Mouse (Mus musculus): ENCODE data around the gene Ackr2.

Gene Ackr2

DNA sequence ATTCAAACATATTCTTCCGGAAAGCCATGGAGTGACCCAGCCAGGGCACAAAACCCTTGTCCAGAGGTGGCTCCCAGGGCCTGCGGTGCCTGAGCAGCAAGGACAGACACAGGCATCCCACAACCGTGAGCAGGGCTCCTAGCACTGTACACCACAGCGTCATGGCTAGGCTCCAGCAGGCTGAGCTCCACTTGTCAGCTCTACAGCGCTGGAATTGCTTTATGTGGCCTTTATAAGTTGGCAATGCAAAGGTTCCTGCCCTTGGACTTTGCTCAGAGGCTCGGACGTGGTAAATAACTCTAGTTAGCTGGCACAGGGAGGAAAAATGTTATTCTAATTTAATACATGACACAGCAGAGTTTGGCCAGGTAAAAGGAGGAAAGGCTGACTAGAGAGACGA, 17.9 kb downstream of the Ackr2 start, which contains the start of gene Cyp8b1:
Cyp8b1 (minus strand) TSS at position 204 of the 400 bp plus-strand sequence.
- DNase-seq (ENCODE audit: low read depth in 2 of 2, low spot score in 2 of 2): no peak

GRCm38 (mm10) chr9:121919027-121919501, 20.9 kb downstream of the Ackr2 start:
- no peak for DNase-seq (ENCODE audit: low read depth in 2 of 2, low spot score in 2 of 2)

DNA sequence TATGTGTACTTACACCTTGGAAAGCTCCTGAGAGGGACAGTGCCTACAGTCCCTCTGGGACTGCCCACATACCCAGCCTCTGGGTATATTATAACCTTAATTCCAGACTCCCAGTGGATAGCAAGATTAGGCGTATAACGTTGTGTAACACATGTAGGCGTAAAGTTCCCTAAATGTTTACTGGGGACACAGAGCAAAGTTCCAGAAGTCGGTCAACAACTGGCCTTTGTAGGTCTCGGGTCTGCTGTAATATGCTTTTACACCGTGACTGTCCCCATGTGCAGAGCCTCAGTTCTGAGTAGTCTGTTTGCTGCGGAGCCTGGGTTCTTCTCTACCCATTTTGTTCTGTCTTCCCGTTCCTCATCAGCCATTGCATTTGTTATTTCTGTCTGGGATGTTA, 25.3 kb downstream of the Ackr2 start:
- DNase-seq (ENCODE audit: low read depth in 2 of 2, low spot score in 2 of 2): no peak

DNA sequence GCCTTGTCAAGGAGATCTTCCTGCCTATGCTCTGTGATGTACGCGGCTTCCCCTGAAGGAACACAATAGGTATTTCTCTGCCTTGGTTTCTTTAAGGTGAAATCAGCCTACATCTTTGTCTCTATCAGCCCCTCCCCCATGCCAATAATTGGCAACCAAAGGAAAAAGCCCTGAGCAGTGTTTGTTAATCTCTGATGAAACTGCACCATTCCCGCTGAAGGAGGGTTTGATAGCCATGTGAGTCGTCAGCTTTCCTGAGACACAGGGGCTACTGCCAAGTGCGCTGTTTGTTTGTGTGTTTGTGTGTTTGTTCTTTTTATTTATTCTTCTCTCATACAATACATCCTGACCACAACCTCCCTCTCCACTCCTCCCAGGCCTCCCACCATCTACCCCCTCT, 25.8 kb downstream of the Ackr2 start:
- DNase-seq (ENCODE audit: low read depth in 2 of 2, low spot score in 2 of 2): no peak

DNA sequence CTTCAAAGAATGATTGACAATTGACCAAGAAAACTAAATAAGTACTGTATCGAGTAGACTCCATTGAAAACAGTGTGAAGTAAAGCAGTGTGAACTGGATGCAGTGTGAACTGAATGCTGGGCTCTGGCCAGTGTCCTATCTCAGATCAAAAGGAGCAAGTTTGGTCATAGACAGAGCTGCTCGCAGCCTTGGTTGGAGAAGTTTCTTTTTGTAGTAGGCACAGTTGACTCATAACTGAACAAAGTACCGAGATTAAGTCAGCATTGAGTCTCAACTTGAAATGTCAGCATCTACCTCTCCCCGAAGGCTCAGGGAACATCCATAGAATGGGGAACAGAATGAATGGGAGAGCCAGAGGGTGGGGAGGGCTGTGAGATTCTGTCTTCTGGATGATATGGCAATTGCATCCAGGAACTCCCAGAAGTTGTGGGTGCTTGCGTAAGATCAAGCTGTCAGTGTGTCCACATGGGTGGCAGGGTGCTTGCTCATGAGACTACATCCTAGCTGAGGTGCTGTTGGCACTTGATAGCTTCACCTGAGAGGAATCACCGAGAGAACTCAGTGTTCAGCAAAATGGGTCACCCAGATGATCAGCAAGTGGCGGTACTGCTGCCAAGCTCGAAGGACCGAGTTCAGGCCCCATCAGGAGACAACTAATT, 26.9 kb downstream of the Ackr2 start:
- DNase-seq (ENCODE audit: low read depth in 2 of 2, low spot score in 2 of 2): no peak

DNA sequence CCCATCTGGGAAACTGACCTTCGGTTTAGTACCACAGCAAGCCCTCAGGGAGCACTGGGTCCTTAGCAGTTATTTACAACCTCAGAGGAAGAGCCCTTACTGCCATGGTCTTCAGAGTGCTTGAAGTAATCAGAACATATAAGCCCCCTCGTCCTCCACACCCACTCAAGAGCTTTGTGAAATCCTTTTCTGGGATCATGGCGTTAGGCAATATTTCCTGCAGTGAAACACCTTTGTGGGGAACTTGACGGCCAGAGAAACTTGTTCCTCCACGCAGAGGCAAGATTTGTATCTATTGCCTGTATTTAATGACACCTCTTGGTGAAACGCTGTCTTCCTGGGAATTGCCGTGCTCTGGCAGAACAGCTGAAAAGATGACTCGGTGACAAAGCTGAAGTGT, 27.8 kb downstream of the Ackr2 start:
- no peak for DNase-seq (ENCODE audit: low read depth in 2 of 2, low spot score in 2 of 2)

DNA sequence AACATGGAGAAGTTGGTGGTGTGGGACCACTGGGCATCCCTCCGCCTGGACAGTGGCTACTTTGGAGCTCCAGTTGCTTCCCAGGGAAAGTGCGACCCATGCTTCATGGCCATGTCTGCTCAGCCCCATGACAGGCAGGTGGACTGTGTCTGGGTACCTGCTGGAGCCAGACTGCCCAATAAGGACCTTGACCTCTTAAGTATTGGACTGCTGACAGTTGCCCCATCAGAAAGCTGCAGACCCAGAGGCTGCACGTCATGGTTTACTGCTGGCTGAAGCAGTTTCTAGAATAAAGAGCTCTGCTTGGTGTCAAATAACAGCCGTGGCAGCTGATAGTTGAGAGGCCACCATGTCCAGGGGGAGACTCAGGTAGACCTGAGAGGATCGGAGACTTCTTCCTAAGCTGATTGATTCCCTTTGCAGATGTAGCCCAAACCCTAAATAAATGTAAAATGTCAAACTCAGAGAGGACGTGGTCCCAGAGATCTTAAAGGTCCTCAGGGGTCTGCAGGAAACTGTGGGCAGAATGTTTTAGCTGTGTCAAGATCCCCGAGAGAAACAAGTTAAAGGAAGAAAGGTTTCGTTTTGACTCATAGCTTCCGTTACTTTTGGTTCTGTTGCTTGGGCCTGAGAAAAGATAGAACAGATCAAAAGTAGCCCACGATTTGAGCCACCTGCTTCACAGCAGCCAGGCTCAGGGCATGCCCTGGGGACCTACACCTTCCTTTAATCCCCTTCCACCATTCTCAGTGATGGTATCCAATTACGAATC, 28.7 kb downstream of the Ackr2 start:
- no peak for DNase-seq (ENCODE audit: low read depth in 2 of 2, low spot score in 2 of 2)

- DNase-seq (ENCODE audit: low read depth in 2 of 2, low spot score in 2 of 2): no peak
Observed at GRCm38 (mm10) chr9:121927721-121928120, 29.6 kb downstream of the Ackr2 start.

- DNase-seq (ENCODE audit: low read depth in 2 of 2, low spot score in 2 of 2): peak; percentile 23 to 50
Observed at GRCm38 (mm10) chr9:121928498-121928897, 30.3 kb downstream of the Ackr2 start.

GRCm38 (mm10) chr9:121934856-121935255, 36.7 kb downstream of the Ackr2 start:
- no peak for DNase-seq (ENCODE audit: low read depth in 2 of 2, low spot score in 2 of 2)

- no peak for DNase-seq (ENCODE audit: low read depth in 2 of 2, low spot score in 2 of 2)
Observed at GRCm38 (mm10) chr9:121936952-121937351, 38.8 kb downstream of the Ackr2 start.

DNA sequence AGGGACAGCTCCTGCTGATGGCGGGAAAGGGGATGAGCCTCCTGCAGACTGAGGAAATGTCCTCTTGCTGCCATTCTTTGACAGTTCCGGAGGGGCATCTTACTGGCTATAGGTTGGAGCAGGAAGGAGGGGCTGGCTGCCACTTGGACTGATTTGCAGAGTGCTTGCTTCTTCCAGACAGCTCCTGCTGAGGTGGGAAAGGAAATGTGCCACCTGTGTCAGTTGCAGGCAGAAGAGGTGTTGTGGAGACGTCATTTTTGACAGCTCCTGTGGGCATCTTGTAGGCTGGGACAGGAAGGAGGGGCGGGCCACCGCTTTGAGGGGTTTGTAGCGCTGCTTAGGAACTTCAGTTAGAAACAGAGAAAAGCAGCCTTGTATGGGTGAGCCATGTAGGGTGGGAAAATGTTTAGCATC, 39.3 kb downstream of the Ackr2 start:
- peak; percentile 18 to 20 for DNase-seq (ENCODE audit: low read depth in 2 of 2, low spot score in 2 of 2)

DNA sequence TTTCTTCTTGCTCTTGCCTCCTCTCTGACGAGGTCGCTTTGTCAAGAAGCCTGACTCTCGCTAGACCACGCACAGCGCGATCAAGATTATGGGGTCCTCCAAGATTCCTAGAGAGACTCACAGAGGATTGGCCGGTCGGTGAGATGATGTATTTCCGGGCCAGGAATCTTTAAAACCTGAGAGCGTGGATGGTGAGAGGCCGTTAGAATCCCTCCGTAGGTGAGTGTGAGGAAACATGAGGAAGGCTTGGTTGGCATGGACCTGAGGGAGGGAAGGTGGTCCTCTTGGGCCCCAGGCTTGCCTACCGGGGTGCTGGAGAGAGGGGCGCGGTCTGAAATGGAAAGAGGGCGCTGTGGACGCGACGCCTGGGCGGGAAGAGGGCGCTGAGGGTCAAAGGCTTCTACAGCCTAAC, 39.8 kb downstream of the Ackr2 start:
- DNase-seq (ENCODE audit: low read depth in 2 of 2, low spot score in 2 of 2): no peak

- no peak for DNase-seq (ENCODE audit: low read depth in 2 of 2, low spot score in 2 of 2)
Observed at GRCm38 (mm10) chr9:121943005-121943404, 44.9 kb downstream of the Ackr2 start.

DNA sequence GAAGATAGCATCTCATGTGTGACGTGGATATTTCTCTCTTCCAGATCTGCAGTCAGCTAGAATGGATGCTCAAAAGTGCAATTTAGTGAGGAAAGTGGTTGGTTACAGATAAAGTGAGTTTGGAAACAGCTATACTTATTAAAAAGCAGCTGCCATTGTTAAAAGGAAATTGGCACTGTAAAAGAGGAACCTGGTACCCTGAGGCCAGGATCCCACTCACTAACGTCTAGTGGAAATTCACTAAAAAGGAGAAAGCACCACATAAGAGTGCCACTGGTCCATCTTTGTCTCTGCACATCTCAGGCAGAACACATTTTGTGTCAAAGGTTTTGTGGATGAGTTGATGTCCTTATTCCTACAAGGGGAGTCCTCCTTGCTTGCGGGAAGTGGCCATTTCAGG, 45.5 kb downstream of the Ackr2 start:
- no peak for DNase-seq (ENCODE audit: low read depth in 2 of 2, low spot score in 2 of 2)

GRCm38 (mm10) chr9:121947784-121948183, 49.6 kb downstream of the Ackr2 start:
- no peak for DNase-seq (ENCODE audit: low read depth in 2 of 2, low spot score in 2 of 2)

DNA sequence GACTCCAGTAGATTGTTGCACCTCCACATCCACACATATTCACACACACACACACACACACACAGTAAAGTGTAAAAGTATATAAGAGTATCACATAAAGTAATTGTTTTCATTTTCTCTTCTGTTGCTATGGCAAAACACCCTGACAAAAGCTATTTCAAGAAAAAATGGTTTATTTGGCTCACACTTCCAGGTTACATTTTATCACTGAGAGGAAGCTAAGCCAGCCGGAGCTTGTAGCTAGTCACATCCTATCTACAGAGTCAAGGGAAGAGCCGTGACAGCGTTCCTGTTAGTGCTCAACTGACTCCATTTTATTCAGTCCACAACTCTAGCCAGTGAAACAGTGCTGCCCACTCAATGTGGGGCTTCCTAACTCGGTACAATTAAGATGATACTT, 50.3 kb downstream of the Ackr2 start:
- no peak for DNase-seq (ENCODE audit: low read depth in 2 of 2, low spot score in 2 of 2)

DNA sequence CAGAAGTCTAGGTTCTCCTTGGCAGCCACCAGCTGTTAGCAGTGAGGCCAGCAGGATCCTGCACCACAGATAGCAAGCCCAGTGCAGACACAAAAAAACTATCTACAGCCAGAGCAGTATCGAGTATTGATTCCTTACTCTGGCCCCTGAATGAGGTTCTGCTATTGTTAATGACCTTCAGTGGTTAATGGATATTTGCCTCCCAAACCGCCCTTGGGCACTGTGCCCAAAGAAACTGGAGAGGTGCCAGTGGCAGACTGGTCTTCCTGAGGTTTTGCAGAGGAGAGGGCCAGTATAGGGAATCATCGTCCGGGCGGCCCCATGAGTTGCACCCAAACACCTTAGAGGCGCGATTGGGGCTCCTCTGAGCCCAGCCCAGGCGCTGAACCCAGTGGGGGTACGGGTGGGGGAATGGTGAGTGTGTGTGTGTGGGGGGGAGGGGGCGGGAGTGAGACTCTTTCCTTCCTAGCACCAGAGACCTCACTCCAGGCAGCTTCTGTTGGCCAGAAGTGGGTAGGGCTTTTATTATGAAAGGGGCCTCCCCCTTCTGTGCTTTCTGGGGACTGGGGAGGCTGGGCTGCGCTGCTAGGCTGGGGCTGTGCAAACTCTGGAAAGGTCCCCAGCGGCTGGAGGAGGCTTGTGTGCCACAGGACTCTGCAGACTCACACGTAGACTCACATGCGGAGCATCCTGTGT, 52.4 kb downstream of the Ackr2 start, which contains the start of gene Fam198a:
Fam198a (plus strand) TSS at position 571 of the 696 bp plus-strand sequence.
- no peak for DNase-seq (ENCODE audit: low read depth in 2 of 2, low spot score in 2 of 2)

- DNase-seq (ENCODE audit: low read depth in 2 of 2, low spot score in 2 of 2): no peak
Observed at GRCm38 (mm10) chr9:121951114-121951423, 52.9 kb downstream of the Ackr2 start.

DNA sequence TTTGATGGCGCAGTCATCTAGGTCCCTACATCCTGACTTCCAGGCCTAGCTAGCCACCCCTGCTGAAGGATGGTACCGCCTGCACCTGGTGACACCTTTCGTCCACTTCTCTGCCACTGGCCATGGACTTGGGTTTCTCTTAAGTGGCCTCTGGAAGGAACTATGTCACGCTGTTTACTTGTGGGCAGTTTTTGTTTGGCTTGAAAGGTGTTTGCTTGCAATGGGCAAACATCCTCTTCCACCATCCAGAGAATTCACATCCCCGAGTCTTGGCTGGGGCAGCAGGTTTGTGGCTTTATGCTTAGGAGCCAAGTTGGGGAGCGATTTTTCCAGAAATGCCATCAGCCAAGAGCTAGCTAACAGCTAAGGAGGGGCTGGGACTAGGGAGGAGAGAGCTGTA, 54.4 kb downstream of the Ackr2 start:
- DNase-seq (ENCODE audit: low read depth in 2 of 2, low spot score in 2 of 2): no peak

GRCm38 (mm10) chr9:121959966-121960635, 61.9 kb downstream of the Ackr2 start:
- no peak for DNase-seq (ENCODE audit: low read depth in 2 of 2, low spot score in 2 of 2)

Measured in CD8-positive naive resting alpha-beta T cell, adult 2 months (primary cell).